Mouse (Mus musculus): ENCODE measurements around the gene Pacrg. TPM values are rescaled to one million over a fixed set of nuclear protein-coding genes. Genes with fewer than 3 reads are reported as not detected.

The Pacrg gene
- total RNA-seq, 1 experiment from 2014 or later = 0.89 TPM

DNA sequence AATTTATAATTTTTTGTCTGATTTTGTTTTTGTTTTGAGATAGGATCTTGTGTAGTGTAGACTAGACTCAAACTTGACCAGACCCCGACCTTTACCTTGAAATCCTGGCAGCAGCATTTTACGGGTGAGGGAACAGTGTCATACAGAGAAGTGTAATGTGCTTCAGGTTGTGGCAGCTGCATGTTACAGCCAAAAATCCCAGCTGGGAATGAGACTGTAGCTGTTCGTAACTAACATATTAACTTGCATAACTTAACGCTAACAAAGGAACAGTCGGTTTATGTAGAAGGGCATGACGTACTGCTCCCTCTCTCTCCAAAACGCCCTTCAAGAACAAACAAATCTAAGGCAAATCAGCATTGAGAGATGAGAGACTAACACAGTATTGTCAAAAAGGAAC is 250.5 kb downstream of the Pacrg start:
- no peak for ATAC-seq (replicated peaks in 1 of 2; ENCODE audit: insufficient read depth in 1 of 2, low FRiP score in 2 of 2, low TSS enrichment in 1 of 2, low read depth in 1 of 2, poor library complexity in 2 of 2, severe bottlenecking in 2 of 2)

GRCm38 (mm10) chr17:10588922-10589400 is 251.2 kb downstream of the Pacrg start:
- ATAC-seq (replicated peaks in 1 of 2; ENCODE audit: insufficient read depth in 1 of 2, low FRiP score in 2 of 2, low TSS enrichment in 1 of 2, low read depth in 1 of 2, poor library complexity in 2 of 2, severe bottlenecking in 2 of 2) = no peak

GRCm38 (mm10) chr17:10583301-10583700 is 256.8 kb downstream of the Pacrg start:
- ATAC-seq (replicated peaks in 1 of 2; ENCODE audit: insufficient read depth in 1 of 2, low FRiP score in 2 of 2, low TSS enrichment in 1 of 2, low read depth in 1 of 2, poor library complexity in 2 of 2, severe bottlenecking in 2 of 2) = no peak

GRCm38 (mm10) chr17:10575306-10575705 is 264.8 kb downstream of the Pacrg start:
- ATAC-seq (replicated peaks in 1 of 2; ENCODE audit: insufficient read depth in 1 of 2, low FRiP score in 2 of 2, low TSS enrichment in 1 of 2, low read depth in 1 of 2, poor library complexity in 2 of 2, severe bottlenecking in 2 of 2) = no peak

GRCm38 (mm10) chr17:10572436-10572835 is 267.7 kb downstream of the Pacrg start:
- ATAC-seq (replicated peaks in 1 of 2; ENCODE audit: insufficient read depth in 1 of 2, low FRiP score in 2 of 2, low TSS enrichment in 1 of 2, low read depth in 1 of 2, poor library complexity in 2 of 2, severe bottlenecking in 2 of 2) = no peak

DNA sequence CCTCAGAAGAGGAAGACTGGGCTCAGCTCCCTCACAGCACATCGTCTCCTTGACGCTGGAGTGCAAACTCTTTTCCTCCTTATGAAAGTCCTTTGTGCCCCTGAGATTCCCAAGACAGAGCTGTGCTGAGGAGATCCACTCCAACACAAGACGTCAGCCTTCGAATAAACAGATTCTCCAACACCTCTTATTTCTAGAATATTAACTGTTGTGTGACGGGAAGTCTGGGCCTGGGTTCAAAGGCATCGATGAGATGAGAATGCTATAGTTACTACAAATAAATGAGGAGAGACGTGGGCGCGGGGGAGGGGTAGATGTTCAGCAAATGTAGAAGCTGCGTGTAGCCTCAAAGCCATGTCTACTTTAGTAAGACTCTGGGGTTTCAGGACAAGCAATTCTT is 270.8 kb downstream of the Pacrg start:
- ATAC-seq (replicated peaks in 1 of 2; ENCODE audit: insufficient read depth in 1 of 2, low FRiP score in 2 of 2, low TSS enrichment in 1 of 2, low read depth in 1 of 2, poor library complexity in 2 of 2, severe bottlenecking in 2 of 2) = no peak

DNA sequence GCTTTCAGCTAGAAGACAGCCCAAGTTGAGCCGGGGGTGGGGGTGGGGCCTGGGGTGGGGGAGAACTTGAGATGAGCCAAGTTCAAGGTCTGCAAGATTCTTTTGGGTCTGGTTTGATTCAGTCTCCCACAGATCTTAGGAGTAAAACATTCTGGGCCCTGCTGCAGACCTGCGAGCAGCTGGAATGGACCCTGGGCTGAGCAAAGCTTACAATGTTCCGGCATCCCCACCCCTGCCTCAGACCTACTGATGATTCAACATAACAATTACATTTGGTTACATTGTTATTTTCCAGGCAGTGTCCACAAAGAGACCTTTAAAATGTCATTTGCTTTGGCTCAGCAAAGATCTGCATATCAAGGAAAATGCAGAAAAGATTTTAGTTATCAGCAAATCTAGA is 272.7 kb downstream of the Pacrg start:
- no peak for ATAC-seq (replicated peaks in 1 of 2; ENCODE audit: insufficient read depth in 1 of 2, low FRiP score in 2 of 2, low TSS enrichment in 1 of 2, low read depth in 1 of 2, poor library complexity in 2 of 2, severe bottlenecking in 2 of 2)

DNA sequence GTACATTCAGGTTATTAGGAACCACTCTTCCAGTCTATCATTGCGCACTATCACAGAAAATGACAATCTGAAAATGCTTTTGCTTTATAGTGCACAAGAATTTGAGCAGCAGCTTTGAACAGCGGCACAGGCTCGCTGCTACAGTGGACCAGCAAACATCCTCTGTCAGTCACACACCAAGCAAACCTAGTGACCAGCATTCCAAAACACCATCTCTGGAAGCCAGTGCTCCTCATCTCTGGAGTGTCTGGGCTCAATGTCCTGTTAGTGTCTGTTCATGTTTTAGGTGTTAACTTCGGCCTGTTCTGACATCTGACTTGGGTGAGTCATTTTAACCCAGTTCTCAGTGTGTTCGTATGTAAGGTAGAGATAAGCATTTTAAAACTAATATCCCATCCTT is 275.9 kb downstream of the Pacrg start:
- no peak for ATAC-seq (replicated peaks in 1 of 2; ENCODE audit: insufficient read depth in 1 of 2, low FRiP score in 2 of 2, low TSS enrichment in 1 of 2, low read depth in 1 of 2, poor library complexity in 2 of 2, severe bottlenecking in 2 of 2)

DNA sequence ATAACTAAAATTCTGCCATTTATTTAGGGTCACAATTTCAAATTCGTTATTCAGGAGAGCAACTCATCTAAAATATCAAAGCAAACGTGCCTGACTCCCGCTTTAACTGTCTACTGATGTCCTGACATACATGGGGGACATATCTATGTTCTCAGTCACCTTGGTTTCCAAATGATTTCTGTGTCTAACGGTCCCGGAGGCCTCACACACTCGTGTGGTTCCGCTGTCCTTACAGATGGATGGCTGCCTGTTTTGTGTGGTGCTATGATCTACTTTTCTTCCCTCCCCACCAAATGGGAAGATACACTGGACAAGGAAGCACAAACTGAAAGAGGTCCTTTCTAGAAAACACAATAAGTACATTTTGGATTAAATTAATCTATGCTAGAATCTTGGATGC is 277.2 kb downstream of the Pacrg start:
- no peak for ATAC-seq (replicated peaks in 1 of 2; ENCODE audit: insufficient read depth in 1 of 2, low FRiP score in 2 of 2, low TSS enrichment in 1 of 2, low read depth in 1 of 2, poor library complexity in 2 of 2, severe bottlenecking in 2 of 2)

GRCm38 (mm10) chr17:10560053-10560452 is 280.1 kb downstream of the Pacrg start:
- no peak for ATAC-seq (replicated peaks in 1 of 2; ENCODE audit: insufficient read depth in 1 of 2, low FRiP score in 2 of 2, low TSS enrichment in 1 of 2, low read depth in 1 of 2, poor library complexity in 2 of 2, severe bottlenecking in 2 of 2)

- ATAC-seq (replicated peaks in 1 of 2; ENCODE audit: insufficient read depth in 1 of 2, low FRiP score in 2 of 2, low TSS enrichment in 1 of 2, low read depth in 1 of 2, poor library complexity in 2 of 2, severe bottlenecking in 2 of 2) = peak; percentile 60 to 74
Measured at GRCm38 (mm10) chr17:10558671-10559070, 281.4 kb downstream of the Pacrg start.

DNA sequence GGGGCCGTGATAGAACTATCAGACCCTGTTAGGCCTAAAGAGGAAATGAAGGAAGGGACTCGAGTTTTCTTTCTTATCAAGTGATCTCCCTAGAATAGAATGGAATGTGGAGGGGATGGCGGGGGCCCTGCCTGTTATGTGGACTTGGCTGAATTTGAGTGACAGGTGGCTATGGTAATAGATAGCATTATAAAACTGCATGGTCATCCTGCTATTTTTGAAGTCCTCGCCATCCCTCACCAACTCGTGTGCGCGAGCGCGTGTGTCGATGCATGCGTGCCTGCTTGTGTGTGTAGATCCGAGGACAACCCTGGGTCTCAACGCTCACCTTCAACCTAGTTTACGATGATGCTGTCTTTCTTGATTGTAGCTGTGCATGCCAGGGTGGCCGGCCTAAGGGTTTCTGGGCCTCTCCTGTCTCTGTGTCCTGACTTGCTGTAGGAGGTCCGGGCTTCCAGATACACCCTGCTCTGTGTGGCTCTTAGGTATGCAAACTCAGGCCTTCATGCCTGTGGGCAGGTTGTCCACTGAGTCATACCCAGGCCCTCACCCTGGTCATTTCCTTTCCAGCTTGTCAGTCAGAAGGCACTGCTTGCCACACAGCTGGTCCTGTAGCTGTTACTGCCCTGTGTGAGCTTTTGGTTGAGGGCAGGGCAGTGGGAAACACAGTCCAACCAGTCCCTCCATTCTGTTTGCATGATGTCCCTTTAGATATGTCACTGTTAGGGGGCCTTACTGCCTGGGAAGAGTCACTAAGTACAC is 287.6 kb downstream of the Pacrg start:
- no peak for ATAC-seq (replicated peaks in 1 of 2; ENCODE audit: insufficient read depth in 1 of 2, low FRiP score in 2 of 2, low TSS enrichment in 1 of 2, low read depth in 1 of 2, poor library complexity in 2 of 2, severe bottlenecking in 2 of 2)

- ATAC-seq (replicated peaks in 1 of 2; ENCODE audit: insufficient read depth in 1 of 2, low FRiP score in 2 of 2, low TSS enrichment in 1 of 2, low read depth in 1 of 2, poor library complexity in 2 of 2, severe bottlenecking in 2 of 2) = no peak
Measured at GRCm38 (mm10) chr17:10550781-10551520, 289.2 kb downstream of the Pacrg start.

- ATAC-seq (replicated peaks in 1 of 2; ENCODE audit: insufficient read depth in 1 of 2, low FRiP score in 2 of 2, low TSS enrichment in 1 of 2, low read depth in 1 of 2, poor library complexity in 2 of 2, severe bottlenecking in 2 of 2) = no peak
Measured at GRCm38 (mm10) chr17:10549825-10550224, 290.3 kb downstream of the Pacrg start.

DNA sequence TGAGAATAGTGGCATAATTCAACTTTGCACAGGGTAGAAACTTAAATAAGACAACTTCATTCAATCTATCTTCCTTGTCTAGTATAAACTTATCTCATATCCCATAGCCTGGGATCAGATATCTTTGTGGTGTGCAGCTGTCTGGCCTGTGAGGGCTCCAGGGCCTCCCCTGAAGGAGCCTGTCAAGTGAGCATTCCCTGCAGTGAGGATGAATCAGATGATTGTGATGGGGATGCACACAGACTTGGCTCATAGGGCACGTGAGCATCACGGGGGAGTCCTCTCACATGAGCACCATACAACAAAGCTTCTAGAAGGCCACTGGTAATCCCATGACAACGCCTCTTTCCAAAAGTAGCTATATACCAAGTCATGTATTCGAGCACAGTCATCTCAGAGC is 291.1 kb downstream of the Pacrg start:
- no peak for ATAC-seq (replicated peaks in 1 of 2; ENCODE audit: insufficient read depth in 1 of 2, low FRiP score in 2 of 2, low TSS enrichment in 1 of 2, low read depth in 1 of 2, poor library complexity in 2 of 2, severe bottlenecking in 2 of 2)

DNA sequence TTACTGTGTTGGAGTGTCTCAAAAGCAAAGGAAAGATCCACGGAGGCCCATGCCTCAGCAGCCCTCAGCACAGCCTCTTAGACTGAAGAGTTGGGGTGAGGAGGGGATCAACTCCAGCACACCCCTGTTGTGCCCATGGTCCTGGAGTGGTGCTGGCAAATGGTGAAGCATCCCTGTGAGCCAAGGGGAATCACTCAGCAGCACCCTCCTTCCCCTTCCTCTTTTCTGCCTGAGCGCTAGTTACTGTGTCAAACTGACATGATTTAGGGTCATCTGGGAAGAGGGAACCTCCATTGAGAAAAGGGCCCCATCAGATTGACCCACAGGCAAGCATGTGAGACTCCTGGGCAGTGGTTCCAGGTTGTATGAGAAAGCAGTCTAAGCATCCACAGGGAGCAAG is 299.3 kb downstream of the Pacrg start:
- ATAC-seq (replicated peaks in 1 of 2; ENCODE audit: insufficient read depth in 1 of 2, low FRiP score in 2 of 2, low TSS enrichment in 1 of 2, low read depth in 1 of 2, poor library complexity in 2 of 2, severe bottlenecking in 2 of 2) = 0 out of 4 replicates have a peak, but pooled peaks of 1 of the 2 experiments have one; percentile 22

- ATAC-seq (replicated peaks in 1 of 2; ENCODE audit: insufficient read depth in 1 of 2, low FRiP score in 2 of 2, low TSS enrichment in 1 of 2, low read depth in 1 of 2, poor library complexity in 2 of 2, severe bottlenecking in 2 of 2) = no peak
Measured at GRCm38 (mm10) chr17:10534206-10534605, 305.9 kb downstream of the Pacrg start.

- peak in 1 of 2 experiments; percentile 22; a peak in 1 of 4 replicates for ATAC-seq (replicated peaks in 1 of 2; ENCODE audit: insufficient read depth in 1 of 2, low FRiP score in 2 of 2, low TSS enrichment in 1 of 2, low read depth in 1 of 2, poor library complexity in 2 of 2, severe bottlenecking in 2 of 2)
Measured at GRCm38 (mm10) chr17:10533461-10533860, 306.6 kb downstream of the Pacrg start.
